Mouse (Mus musculus) erythroblast, embryonic 14.5 days (primary cell): Measurements from ENCODE around the gene Iqcn.

Experiments used
- GATA1 ChIP-seq: IDR thresholded peaks from 2 replicates; pipeline ENCODE4 v1.6.1; 2012; ENCODE audit warnings: low read length, inconsistent platforms, mixed read lengths
- TAL1 ChIP-seq: IDR thresholded peaks from 3 replicates; pipeline ENCODE4 v1.6.1; 2012; ENCODE audit warnings: low read length, inconsistent platforms, mixed read lengths

DNA sequence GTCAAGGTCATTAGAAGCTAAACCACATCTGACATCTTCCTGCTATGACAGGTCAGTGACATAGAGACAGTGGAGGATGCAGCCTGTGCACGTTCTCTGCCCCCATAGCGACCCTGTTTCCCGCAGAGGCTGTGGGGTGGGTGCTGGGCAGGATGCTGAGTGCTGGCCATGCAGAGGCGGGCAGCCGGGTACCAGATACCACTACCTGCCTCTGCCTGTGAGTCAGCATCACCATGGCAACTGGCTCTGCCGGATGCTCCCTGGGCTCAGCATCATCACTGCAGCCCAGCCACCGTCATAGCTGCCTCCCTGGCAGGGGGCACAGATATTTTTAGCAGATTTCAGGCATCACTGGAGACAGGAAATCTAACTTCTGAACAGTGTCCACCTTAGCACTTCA is 19.0 kb upstream of the Iqcn start:
- TF ChIP-seq TAL1 (no peak), GATA1 (no peak)
